ENCODE assay signal across 8 mouse cellular contexts in the genomic region with DNA sequence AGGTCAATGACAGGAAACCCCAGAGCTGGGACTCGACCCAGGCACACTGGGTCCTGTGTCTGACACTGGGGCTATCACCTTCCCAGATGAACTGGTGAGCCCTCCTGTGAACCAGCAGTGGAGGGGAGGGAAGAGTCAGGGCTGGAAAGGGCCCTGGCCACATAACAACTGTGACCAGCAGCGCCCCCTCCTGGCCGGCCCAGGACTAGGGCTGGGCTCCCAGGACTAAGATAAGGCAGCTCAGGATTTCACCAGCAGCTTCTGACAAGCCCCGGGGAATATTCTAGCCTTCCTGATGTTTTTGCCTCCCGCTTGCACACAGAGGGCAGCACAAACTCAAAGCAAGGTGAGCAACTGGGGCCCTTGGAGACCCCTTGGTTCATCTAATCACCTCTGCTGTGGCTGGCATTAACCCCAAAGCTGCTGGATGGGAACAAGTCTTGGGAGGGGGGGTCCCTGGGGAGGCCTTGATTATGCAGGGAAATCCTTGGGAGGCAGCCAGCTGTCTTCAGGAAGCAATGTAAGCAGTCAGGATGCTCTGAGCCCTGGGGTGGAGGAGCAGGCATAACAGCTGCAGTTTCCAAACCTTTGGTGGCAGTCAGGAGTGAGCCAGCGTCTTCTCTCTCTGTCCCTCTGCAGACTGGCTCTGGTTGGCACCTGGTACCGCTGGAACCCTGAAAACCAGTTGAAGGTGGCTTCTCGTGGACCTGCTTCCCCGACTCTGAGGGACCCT. TPM values are rescaled to one million over a fixed set of nuclear protein-coding genes. Genes with fewer than 3 reads are reported as not detected.
A peak's percentile ranks its signal among the peaks of the same experiment; 100 is the strongest.
DNase-seq lines count a peak whose midpoint lies in the region; ATAC-seq and TF ChIP-seq lines count a peak whose summit lies in the region.

A gene (minus strand): TSS at position 683 of the 733 bp plus-strand sequence.

- DNase-seq in 416B (ENCODE audit: low read depth) (peak; percentile 77), MN1 (ENCODE audit: low spot score) (peak; percentile 87)
- peak; percentile 74 to 82 for DNase-seq in cerebellum, postnatal 10 days
- peak; percentile 74 to 80 for DNase-seq in heart, adult 2 months
- peak; percentile 77 for DNase-seq in kidney, postnatal 0 days (ENCODE audit: low spot score)
- DNase-seq in ovary, postnatal 10 days (ENCODE audit: low spot score) = peak; percentile 42
- peak; percentile 70 for DNase-seq in urinary bladder, adult 2 months (ENCODE audit: low spot score)

- H3K9me3 ChIP-seq in kidney, postnatal 0 days (replicated peaks; ENCODE audit: low read length) = no peaks in the 10 kb centered on the region
- H3K9me3 ChIP-seq in lung, embryonic 15.5 days = no peaks in the 10 kb centered on the region

- no peaks in the 10 kb centered on the region for H3K36me3 ChIP-seq in heart, adult 2 months (ENCODE audit: control insufficient read depth, insufficient read depth, low read length)
- no peaks in the 10 kb centered on the region for H3K36me3 ChIP-seq in kidney, postnatal 0 days (ENCODE audit: insufficient read depth, low read length)
- H3K36me3 ChIP-seq in lung, embryonic 15.5 days = no peaks in the 10 kb centered on the region

- H3K27ac ChIP-seq in heart, adult 2 months = no peak within 1 kb of the TSS
- no peak within 1 kb of the TSS for H3K27ac ChIP-seq in kidney, postnatal 0 days
- peak within 1 kb of the TSS; percentile 61; the same call in 1 of the 2 replicates for H3K27ac ChIP-seq in lung, embryonic 15.5 days

- H3K79me2 ChIP-seq in heart, adult 2 months (replicated peaks; ENCODE audit: control insufficient read depth, insufficient read depth, low read length) = no peaks in the 10 kb centered on the region

- WGBS in heart, adult 2 months = 22% methylated on average over 9 of the region's 9 CpGs
- 34% methylated on average over 9 of the region's 9 CpGs for WGBS in kidney, postnatal 0 days
- 29% methylated on average over 9 of the region's 9 CpGs for WGBS in lung, embryonic 15.5 days

- peak; percentile 86 for TF ChIP-seq CTCF in heart, adult 2 months (IDR thresholded peaks at IDR 0.05)
- TF ChIP-seq CTCF in kidney, postnatal 0 days (IDR thresholded peaks at IDR 0.05; ENCODE audit: low read depth) = peak; percentile 76

- no peak within 1 kb of the TSS for H3K4me2 ChIP-seq in kidney, postnatal 0 days (ENCODE audit: low read length)
- no peak within 1 kb of the TSS for H3K4me2 ChIP-seq in lung, embryonic 15.5 days

- no peak for TF ChIP-seq EP300 in heart, adult 2 months (IDR thresholded peaks at IDR 0.05; ENCODE audit: insufficient read depth, low read depth, low read length)

- peaks cover 1% of the 10 kb centered on the region; the same call in 1 of the 2 replicates for H3K4me1 ChIP-seq in heart, adult 2 months (ENCODE audit: control insufficient read depth, insufficient read depth, low read length)
- peaks cover 15% of the 10 kb centered on the region; the same call in 1 of the 2 replicates for H3K4me1 ChIP-seq in kidney, postnatal 0 days (replicated peaks; ENCODE audit: insufficient read depth, low read length)
- H3K4me1 ChIP-seq in lung, embryonic 15.5 days = peaks cover 37% of the 10 kb centered on the region

- intact Hi-C loops in heart, adult 2 months (cut with DNase I) = loop anchor here (5.0 kb wide), 1 partner anchor 83 kb away; no protein-coding TSS in a partner anchor

- no peak within 1 kb of the TSS for H3K4me3 ChIP-seq in heart, adult 2 months
- H3K4me3 ChIP-seq in kidney, postnatal 0 days (replicated peaks; ENCODE audit: low read depth, low read length) = no peak within 1 kb of the TSS
- no peak within 1 kb of the TSS for H3K4me3 ChIP-seq in lung, embryonic 15.5 days

- no peaks in the 10 kb centered on the region for H3K27me3 ChIP-seq in heart, adult 2 months (ENCODE audit: control insufficient read depth, insufficient read depth, low read length)
- H3K27me3 ChIP-seq in kidney, postnatal 0 days (ENCODE audit: insufficient read depth, low read length) = no peaks in the 10 kb centered on the region
- no peaks in the 10 kb centered on the region for H3K27me3 ChIP-seq in lung, embryonic 15.5 days

- H3K9ac ChIP-seq in heart, adult 2 months (ENCODE audit: low read depth, low read length) = no peak within 1 kb of the TSS
- H3K9ac ChIP-seq in kidney, postnatal 0 days (ENCODE audit: low read depth, low read length) = no peak within 1 kb of the TSS
- H3K9ac ChIP-seq in lung, embryonic 15.5 days = no peak within 1 kb of the TSS

- TF ChIP-seq POLR2A in heart, adult 2 months (IDR thresholded peaks at IDR 0.05; ENCODE audit: insufficient read depth, low read depth, low read length) = no peak

- no peak for ATAC-seq in kidney, postnatal 0 days (replicated peaks; ENCODE audit: low FRiP score, low read depth)
- peak; percentile 32; the same call in 1 of the 2 replicates for ATAC-seq in lung, embryonic 15.5 days (ENCODE audit: borderline replicate concordance, extremely low read depth, low FRiP score, low TSS enrichment)

RNA-seq across cellular contexts. Expression of the gene that starts here (rescaled TPM):
- total RNA-seq in heart, adult 2 months (2021) = under 1 TPM; 0.21 to 0.36 TPM
- 0.79 and 1.5 TPM in 2 replicates for polyA plus RNA-seq in heart, adult 2 months (2012; rRNA removed)
- 2.3 and 2.8 TPM in 2 replicates for polyA plus RNA-seq in kidney, postnatal 0 days (2015; fragmentation: Nextera tagmentation; extraction: Ambion mirVana)
- 2.3 TPM in 2 replicates for polyA plus RNA-seq in lung, embryonic 15.5 days (2015; fragmentation: Nextera tagmentation; extraction: Ambion mirVana)
- 8.4 and 10.6 TPM in 2 replicates for polyA plus RNA-seq in urinary bladder, adult 2 months (2012; rRNA removed)
